Mouse (Mus musculus): ENCODE measurements around the gene Zfyve9. TPM values are rescaled to one million over a fixed set of nuclear protein-coding genes. Genes with fewer than 3 reads are reported as not detected.
A peak's percentile ranks its signal among the peaks of the same experiment; 100 is the strongest.

The Zfyve9 gene
- 10 to 100 TPM; 67.6 to 80.0 (median 71.6) TPM for total RNA-seq (2022)

GRCm38 (mm10) chr4:108780057-108780863 lies at the start of gene Zfyve9:
Gene Zfyve9 (minus strand): TSS chr4:108780798.
- DNase-seq (ENCODE audit: low spot score in 2 of 2): peak; percentile 56 to 58

GRCm38 (mm10) chr4:108826643-108827042 lies 46.0 kb upstream of the Zfyve9 start:
- no peak for DNase-seq (ENCODE audit: low spot score in 2 of 2)

GRCm38 (mm10) chr4:108826096-108826495 lies 45.5 kb upstream of the Zfyve9 start:
- no peak for DNase-seq (ENCODE audit: low spot score in 2 of 2)

GRCm38 (mm10) chr4:108825677-108826076 lies 45.1 kb upstream of the Zfyve9 start:
- no peak for DNase-seq (ENCODE audit: low spot score in 2 of 2)

- DNase-seq (ENCODE audit: low spot score in 2 of 2): no peak
Measured at GRCm38 (mm10) chr4:108811550-108811949, 31.0 kb upstream of the Zfyve9 start.

- no peak for DNase-seq (ENCODE audit: low spot score in 2 of 2)
Measured at GRCm38 (mm10) chr4:108811142-108811541, 30.5 kb upstream of the Zfyve9 start.

- no peak for DNase-seq (ENCODE audit: low spot score in 2 of 2)
Measured at GRCm38 (mm10) chr4:108803535-108803934, 22.9 kb upstream of the Zfyve9 start.

- peak in 1 of 2 experiments; percentile 29 for DNase-seq (ENCODE audit: low spot score in 2 of 2)
Measured at GRCm38 (mm10) chr4:108798083-108798830, 17.7 kb upstream of the Zfyve9 start.

- no peak for DNase-seq (ENCODE audit: low spot score in 2 of 2)
Measured at GRCm38 (mm10) chr4:108796701-108797100, 16.1 kb upstream of the Zfyve9 start.

GRCm38 (mm10) chr4:108793941-108794340 lies 13.3 kb upstream of the Zfyve9 start:
- DNase-seq (ENCODE audit: low spot score in 2 of 2): no peak

- no peak for DNase-seq (ENCODE audit: low spot score in 2 of 2)
Measured at GRCm38 (mm10) chr4:108790507-108790906, 9.9 kb upstream of the Zfyve9 start.

- no peak for DNase-seq (ENCODE audit: low spot score in 2 of 2)
Measured at GRCm38 (mm10) chr4:108789258-108789936, 8.8 kb upstream of the Zfyve9 start.

- peak; percentile 23 to 39 for DNase-seq (ENCODE audit: low spot score in 2 of 2)
Measured at GRCm38 (mm10) chr4:108782421-108783085, 2.0 kb upstream of the Zfyve9 start.

- DNase-seq (ENCODE audit: low spot score in 2 of 2): peak in 1 of 2 experiments; percentile 20
Measured at GRCm38 (mm10) chr4:108781596-108781995, 998 bp upstream of the Zfyve9 start.

GRCm38 (mm10) chr4:108780864-108781205 lies 237 bp upstream of the Zfyve9 start:
- no peak for DNase-seq (ENCODE audit: low spot score in 2 of 2)

GRCm38 (mm10) chr4:108779763-108780056 lies 888 bp downstream of the Zfyve9 start:
- DNase-seq (ENCODE audit: low spot score in 2 of 2): no peak

GRCm38 (mm10) chr4:108768527-108768926 lies 12.1 kb downstream of the Zfyve9 start:
- no peak for DNase-seq (ENCODE audit: low spot score in 2 of 2)

- no peak for DNase-seq (ENCODE audit: low spot score in 2 of 2)
Measured at GRCm38 (mm10) chr4:108759583-108759982, 21.0 kb downstream of the Zfyve9 start.

- DNase-seq (ENCODE audit: low spot score in 2 of 2): no peak
Measured at GRCm38 (mm10) chr4:108746160-108746873, 34.3 kb downstream of the Zfyve9 start.

- no peak for DNase-seq (ENCODE audit: low spot score in 2 of 2)
Measured at GRCm38 (mm10) chr4:108731582-108731981, 49.0 kb downstream of the Zfyve9 start.

GRCm38 (mm10) chr4:108730450-108730849 lies 50.1 kb downstream of the Zfyve9 start:
- no peak for DNase-seq (ENCODE audit: low spot score in 2 of 2)
